Mouse (Mus musculus): ENCODE data around the gene Hmmr. TPM values are rescaled to one million over a fixed set of nuclear protein-coding genes. Genes with fewer than 3 reads are reported as not detected.

Hmmr gene
- 49.7 and 52.0 TPM in 2 replicates for polyA plus RNA-seq (2015; fragmentation: Nextera tagmentation; extraction: Ambion mirVana)

- Histone ChIP-seq H3K4me3 (peak within 1 kb of the TSS; percentile 94), H3K4me2 (peak within 1 kb of the TSS; percentile 79), H3K9ac (peak within 1 kb of the TSS; percentile 94), H3K4me1 (peaks cover 27% of the 10 kb centered on the region), H3K27me3 (no peaks in the 10 kb centered on the region), H3K9me3 (no peaks in the 10 kb centered on the region), H3K27ac (peak within 1 kb of the TSS; percentile 88), H3K36me3 (peaks cover 30% of the 10 kb centered on the region)
- WGBS, result under 1% methylated on average over 52 of the region's 52 CpGs
- peak; percentile 100 for ATAC-seq (ENCODE audit: insufficient number of reproducible peaks, insufficient read depth, low FRiP score, low TSS enrichment, low read depth)
Observed at GRCm38 (mm10) chr11:40733339-40734174, at the start of gene Hmmr, which contains the start of gene Nudcd2. TSS of gene Hmmr (minus strand) at chr11:40733422. TSS of gene Nudcd2 (plus strand) at chr11:40733667.

GRCm38 (mm10) chr11:40781857-40782256 lies 48.6 kb upstream of the Hmmr start:
- no peaks in the 10 kb centered on the region for H3K36me3 ChIP-seq
- 56% methylated on average over 2 of the region's 2 CpGs for WGBS

GRCm38 (mm10) chr11:40775315-40776269 lies 42.4 kb upstream of the Hmmr start:
- H3K27ac ChIP-seq, result no peak overlapping the region
- 41% methylated on average over 12 of the region's 12 CpGs for WGBS
- no peaks in the 10 kb centered on the region for H3K36me3 ChIP-seq
- peak overlapping the region; percentile 38 for H3K4me2 ChIP-seq
- no peaks in the 10 kb centered on the region for H3K27me3 ChIP-seq
- H3K4me3 ChIP-seq, result 0 out of 2 replicates have a peak overlapping the region, but pooled peaks have one; percentile 10
- H3K9ac ChIP-seq, result no peak overlapping the region
- no peaks in the 10 kb centered on the region for H3K9me3 ChIP-seq
- no peaks in the 10 kb centered on the region for H3K4me1 ChIP-seq
- ATAC-seq (ENCODE audit: insufficient number of reproducible peaks, insufficient read depth, low FRiP score, low TSS enrichment, low read depth), result no peak

More at GRCm38 (mm10) chr11:40781857-40782256, 48.6 kb upstream of the Hmmr start:
- Histone ChIP-seq H3K9me3 (no peaks in the 10 kb centered on the region), H3K27ac (no peak overlapping the region), H3K4me1 (no peaks in the 10 kb centered on the region), H3K9ac (no peak overlapping the region), H3K4me2 (no peak overlapping the region), H3K27me3 (no peaks in the 10 kb centered on the region), H3K4me3 (no peak overlapping the region)
- ATAC-seq (ENCODE audit: insufficient number of reproducible peaks, insufficient read depth, low FRiP score, low TSS enrichment, low read depth), result no peak

- H3K4me3 ChIP-seq, result no peak overlapping the region
- H3K4me2 ChIP-seq, result no peak overlapping the region
- H3K27ac ChIP-seq, result no peak overlapping the region
- no peaks in the 10 kb centered on the region for H3K4me1 ChIP-seq
- H3K36me3 ChIP-seq, result no peaks in the 10 kb centered on the region
- no peaks in the 10 kb centered on the region for H3K9me3 ChIP-seq
- H3K27me3 ChIP-seq, result no peaks in the 10 kb centered on the region
- 80% methylated on average over 4 of the region's 4 CpGs for WGBS
- no peak overlapping the region for H3K9ac ChIP-seq
- ATAC-seq (ENCODE audit: insufficient number of reproducible peaks, insufficient read depth, low FRiP score, low TSS enrichment, low read depth), result no peak
Observed at GRCm38 (mm10) chr11:40764690-40765089, 31.5 kb upstream of the Hmmr start.

DNA sequence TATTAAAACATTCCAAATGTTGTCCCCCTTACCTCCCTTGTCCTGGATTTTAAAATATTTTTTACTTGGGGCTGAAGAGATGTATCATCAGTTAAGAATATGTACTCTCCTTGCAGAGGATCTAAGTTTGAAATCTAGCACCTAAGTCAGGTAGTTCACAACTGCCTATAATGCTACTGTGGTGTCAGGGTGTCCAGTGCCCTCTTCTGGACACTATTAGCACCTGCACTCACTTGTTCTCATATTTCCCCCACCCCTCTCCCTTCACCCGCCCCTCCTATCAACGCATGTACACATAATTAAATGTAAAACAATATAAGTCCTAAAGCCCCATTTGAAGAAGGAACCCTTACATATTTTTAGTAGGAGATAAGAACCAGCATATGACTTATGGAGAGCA lies 30.2 kb upstream of the Hmmr start:
- Histone ChIP-seq H3K4me2 (no peak overlapping the region), H3K36me3 (no peaks in the 10 kb centered on the region), H3K9ac (no peak overlapping the region), H3K27me3 (no peaks in the 10 kb centered on the region), H3K4me3 (no peak overlapping the region), H3K27ac (no peak overlapping the region), H3K4me1 (no peaks in the 10 kb centered on the region), H3K9me3 (no peaks in the 10 kb centered on the region)
- no peak for ATAC-seq (ENCODE audit: insufficient number of reproducible peaks, insufficient read depth, low FRiP score, low TSS enrichment, low read depth)
- WGBS, result 22% methylated on average over 2 of the region's 2 CpGs

DNA sequence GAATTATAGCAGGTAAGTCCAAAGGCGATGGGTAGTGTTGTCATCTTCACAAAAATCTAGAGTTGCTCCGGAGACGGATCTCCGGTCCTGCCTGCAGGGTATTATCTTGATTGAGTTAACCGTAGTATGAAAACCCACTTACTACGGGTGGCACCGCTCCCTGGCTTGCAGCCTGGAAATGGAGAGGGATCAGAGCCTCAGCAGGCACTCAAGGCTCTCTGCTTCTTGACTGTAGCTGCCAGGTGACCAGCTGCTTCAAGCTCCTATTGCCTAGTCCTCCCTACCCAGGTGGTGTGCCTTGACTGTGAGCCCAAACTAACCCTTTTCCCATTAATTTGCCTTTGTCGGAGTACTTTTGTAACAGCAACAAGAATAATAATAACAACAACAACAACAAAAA lies 26.7 kb upstream of the Hmmr start:
- WGBS, result 56% methylated on average over 8 of the region's 8 CpGs
- H3K9ac ChIP-seq, result no peak overlapping the region
- no peak overlapping the region for H3K4me2 ChIP-seq
- H3K27me3 ChIP-seq, result no peaks in the 10 kb centered on the region
- H3K4me1 ChIP-seq, result no peaks in the 10 kb centered on the region
- H3K9me3 ChIP-seq, result no peaks in the 10 kb centered on the region
- H3K4me3 ChIP-seq, result no peak overlapping the region
- H3K27ac ChIP-seq, result no peak overlapping the region
- no peak for ATAC-seq (ENCODE audit: insufficient number of reproducible peaks, insufficient read depth, low FRiP score, low TSS enrichment, low read depth)
- no peaks in the 10 kb centered on the region for H3K36me3 ChIP-seq

GRCm38 (mm10) chr11:40755968-40756367 lies 22.7 kb upstream of the Hmmr start:
- no peak for ATAC-seq (ENCODE audit: insufficient number of reproducible peaks, insufficient read depth, low FRiP score, low TSS enrichment, low read depth)
- Histone ChIP-seq H3K4me3 (no peak overlapping the region), H3K4me2 (peak overlapping the region; percentile 80), H3K9me3 (no peaks in the 10 kb centered on the region), H3K36me3 (peaks cover 10% of the 10 kb centered on the region; the same call in 1 of the 2 replicates), H3K4me1 (peaks cover 12% of the 10 kb centered on the region; the same call in 1 of the 2 replicates), H3K27me3 (no peaks in the 10 kb centered on the region), H3K27ac (no peak overlapping the region), H3K9ac (no peak overlapping the region)
- 86% methylated on average over 8 of the region's 8 CpGs for WGBS

- ATAC-seq (ENCODE audit: insufficient number of reproducible peaks, insufficient read depth, low FRiP score, low TSS enrichment, low read depth), result peak; percentile 96
- peaks cover 13% of the 10 kb centered on the region; the same call in 1 of the 2 replicates for H3K36me3 ChIP-seq
- no peaks in the 10 kb centered on the region for H3K9me3 ChIP-seq
- peaks cover 12% of the 10 kb centered on the region; the same call in 1 of the 2 replicates for H3K4me1 ChIP-seq
- peak within 1 kb of the TSS; percentile 71 for H3K4me3 ChIP-seq
- H3K9ac ChIP-seq, result peak within 1 kb of the TSS; percentile 85
- H3K27me3 ChIP-seq, result no peaks in the 10 kb centered on the region
- peak within 1 kb of the TSS; percentile 80 for H3K4me2 ChIP-seq
- under 1% methylated on average over 25 of the region's 25 CpGs for WGBS
- peak within 1 kb of the TSS; percentile 74 for H3K27ac ChIP-seq
Observed at GRCm38 (mm10) chr11:40755109-40755627, 21.9 kb upstream of the Hmmr start, which contains the start of gene Ccng1. TSS of gene Ccng1 (minus strand) at chr11:40755311.

- H3K4me2 ChIP-seq, result peak overlapping the region; percentile 80
- no peaks in the 10 kb centered on the region for H3K27me3 ChIP-seq
- H3K9ac ChIP-seq, result peak overlapping the region; percentile 85
- no peaks in the 10 kb centered on the region for H3K9me3 ChIP-seq
- H3K4me1 ChIP-seq, result peaks cover 12% of the 10 kb centered on the region; the same call in 1 of the 2 replicates
- WGBS, result 2% methylated on average over 19 of the region's 19 CpGs
- H3K27ac ChIP-seq, result peak overlapping the region; percentile 74
- H3K4me3 ChIP-seq, result peak overlapping the region; percentile 71
- peaks cover 16% of the 10 kb centered on the region; the same call in 1 of the 2 replicates for H3K36me3 ChIP-seq
- peak; percentile 50 for ATAC-seq (ENCODE audit: insufficient number of reproducible peaks, insufficient read depth, low FRiP score, low TSS enrichment, low read depth)
Observed at GRCm38 (mm10) chr11:40754664-40755107, 21.5 kb upstream of the Hmmr start.

DNA sequence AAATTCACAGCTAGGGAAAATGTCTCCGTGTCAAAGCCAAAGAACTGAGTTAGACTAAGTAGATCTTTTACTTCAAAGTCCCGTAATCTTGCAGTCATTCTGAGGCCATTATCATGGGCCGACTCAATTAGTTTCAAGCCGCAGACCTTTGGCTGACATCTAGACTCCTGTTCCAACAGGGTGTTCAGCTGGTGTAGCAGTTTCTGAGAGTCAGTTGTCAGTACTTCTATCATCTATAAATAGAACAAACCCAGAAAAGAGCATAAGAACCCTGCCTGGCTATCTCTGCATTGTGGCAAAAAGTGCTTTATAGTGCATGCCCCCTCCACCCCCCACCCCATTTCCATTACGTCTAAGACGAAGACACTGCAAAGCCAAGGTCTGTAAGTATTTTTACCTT lies 20.6 kb upstream of the Hmmr start:
- Histone ChIP-seq H3K36me3 (peaks cover 19% of the 10 kb centered on the region; the same call in 1 of the 2 replicates), H3K4me1 (peaks cover 12% of the 10 kb centered on the region; the same call in 1 of the 2 replicates), H3K27me3 (no peaks in the 10 kb centered on the region), H3K9me3 (no peaks in the 10 kb centered on the region), H3K9ac (no peak overlapping the region), H3K27ac (no peak overlapping the region), H3K4me3 (peak overlapping the region; percentile 71), H3K4me2 (peak overlapping the region; percentile 80)
- no peak for ATAC-seq (ENCODE audit: insufficient number of reproducible peaks, insufficient read depth, low FRiP score, low TSS enrichment, low read depth)
- 54% methylated on average over 6 of the region's 6 CpGs for WGBS

DNA sequence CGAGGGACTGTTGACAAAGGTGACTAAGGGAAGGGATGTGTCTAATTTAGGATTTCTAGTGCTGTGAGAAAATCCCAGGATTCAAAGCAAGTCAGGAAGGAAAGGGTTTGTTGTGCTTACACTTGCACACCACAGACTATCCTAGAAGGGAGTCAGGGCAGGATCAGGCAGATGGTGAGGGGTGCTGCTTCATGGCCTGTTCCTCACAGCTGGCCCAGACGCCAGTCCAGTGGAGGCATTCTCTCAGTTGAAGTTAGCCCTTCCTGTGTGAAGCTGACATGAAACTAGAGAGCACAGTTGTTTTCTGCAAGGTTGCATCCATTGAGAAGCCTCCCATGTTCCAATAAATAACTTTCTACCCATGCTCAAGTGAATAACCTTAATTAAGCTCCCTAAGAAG lies 14.5 kb upstream of the Hmmr start:
- H3K27ac ChIP-seq, result no peak overlapping the region
- H3K27me3 ChIP-seq, result no peaks in the 10 kb centered on the region
- no peak overlapping the region for H3K4me3 ChIP-seq
- H3K4me2 ChIP-seq, result no peak overlapping the region
- H3K36me3 ChIP-seq, result peaks cover 22% of the 10 kb centered on the region; the same call in 1 of the 2 replicates
- H3K9ac ChIP-seq, result no peak overlapping the region
- no peaks in the 10 kb centered on the region for H3K4me1 ChIP-seq
- ATAC-seq (ENCODE audit: insufficient number of reproducible peaks, insufficient read depth, low FRiP score, low TSS enrichment, low read depth), result no peak
- WGBS, result 78% methylated on average over 2 of the region's 2 CpGs
- H3K9me3 ChIP-seq, result no peaks in the 10 kb centered on the region

Data from embryonic facial prominence, embryonic 13.5 days (tissue).